Mouse (Mus musculus) spleen, adult 2 months (tissue): ENCODE measurements around the gene Med21.

Experiments used
- CTCF ChIP-seq: fragments of 200-500 bp; IDR thresholded peaks from 2 replicates; pipeline ENCODE4 v1.5.1; 2011; ENCODE audit warnings: mild to moderate bottlenecking, inconsistent platforms; ENCODE audit not compliant: insufficient read depth, insufficient read length, insufficient replicate concordance; ENCODE audit errors: extremely low read depth
- POLR2A ChIP-seq: fragments of 200-500 bp; IDR thresholded peaks from 2 replicates; pipeline ENCODE4 v1.6.1; 2011; ENCODE audit warnings: low read depth, low read length, inconsistent platforms

GRCm38 (mm10) chr6:146678136-146679070 is 36.1 kb downstream of the Med21 start:
- no peak for TF ChIP-seq CTCF
- TF ChIP-seq POLR2A = no peak
